Mouse (Mus musculus): ENCODE data around the gene Tmsb15l. TPM values are rescaled to one million over a fixed set of nuclear protein-coding genes. Genes with fewer than 3 reads are reported as not detected.
"Not testable (repeated sequence)": the region's sequence is repeated elsewhere in the genome, so short reads cannot be mapped to it uniquely, and the experiment has no call there.

The Tmsb15l gene
- total RNA-seq (2017) = 3.4 to 20.1 TPM (median 12.2 TPM) in 3 replicates

DNA sequence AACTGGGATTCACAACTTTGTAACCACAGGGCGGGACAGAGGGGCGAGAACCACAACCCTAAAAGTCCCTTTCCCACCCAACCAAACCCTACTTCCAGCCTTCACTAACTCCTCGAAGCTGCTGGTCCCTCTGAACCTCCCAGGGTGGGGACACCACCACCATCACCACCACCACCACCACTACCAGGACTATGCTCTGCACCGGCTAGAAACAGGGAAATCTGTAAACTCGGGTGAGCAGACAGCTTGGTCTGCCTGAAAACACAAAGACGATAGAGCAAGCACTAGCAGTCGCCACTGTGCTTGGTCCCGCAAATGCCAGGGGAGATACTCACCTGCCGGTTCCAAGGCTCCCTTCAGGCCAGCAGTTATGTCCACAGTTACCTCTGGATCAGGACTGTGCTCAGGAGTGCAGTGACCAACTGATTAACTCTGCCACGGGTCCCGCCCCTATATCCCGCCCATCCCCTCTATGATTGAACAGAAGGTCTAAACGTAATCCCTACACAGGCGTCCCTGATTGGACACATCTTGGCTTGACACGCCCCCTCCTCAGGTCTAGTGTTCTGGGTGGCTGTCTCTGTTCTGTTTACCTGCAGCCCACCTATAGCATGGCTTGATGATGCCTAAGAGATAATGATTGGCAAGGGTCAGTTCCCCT lies at the start of gene Tmsb15l, which contains the start of gene Tmsb15b1:
TSS of gene Tmsb15l (minus strand) at position 446 of the 661 bp plus-strand sequence.
TSS of gene Tmsb15b1 (minus strand) at position 451 of the 661 bp plus-strand sequence.
- ATAC-seq (replicated peaks; ENCODE audit: insufficient number of reproducible peaks, low FRiP score, low TSS enrichment, poor library complexity, severe bottlenecking) = peak; percentile 89

DNA sequence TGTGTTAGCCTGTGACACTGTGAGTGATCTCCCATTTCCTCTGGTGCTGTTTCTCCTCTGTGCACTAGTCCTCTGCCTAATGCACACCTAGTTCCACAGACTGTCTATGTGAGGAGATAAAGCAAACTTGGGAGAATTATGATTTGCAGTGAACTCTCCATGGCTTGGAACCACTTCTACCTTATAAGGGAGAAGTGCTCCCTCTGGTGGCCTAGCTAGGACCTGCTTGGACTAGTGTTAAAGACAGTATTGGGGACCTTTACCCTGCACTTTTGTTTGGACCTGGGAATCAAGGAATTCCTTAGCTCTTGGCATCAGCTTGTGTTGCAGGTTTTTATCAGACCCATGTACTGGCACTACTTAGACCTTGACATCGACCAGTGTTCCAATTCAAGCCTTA lies 42.6 kb upstream of the Tmsb15l start:
- ATAC-seq (replicated peaks; ENCODE audit: insufficient number of reproducible peaks, low FRiP score, low TSS enrichment, poor library complexity, severe bottlenecking) = no peak

DNA sequence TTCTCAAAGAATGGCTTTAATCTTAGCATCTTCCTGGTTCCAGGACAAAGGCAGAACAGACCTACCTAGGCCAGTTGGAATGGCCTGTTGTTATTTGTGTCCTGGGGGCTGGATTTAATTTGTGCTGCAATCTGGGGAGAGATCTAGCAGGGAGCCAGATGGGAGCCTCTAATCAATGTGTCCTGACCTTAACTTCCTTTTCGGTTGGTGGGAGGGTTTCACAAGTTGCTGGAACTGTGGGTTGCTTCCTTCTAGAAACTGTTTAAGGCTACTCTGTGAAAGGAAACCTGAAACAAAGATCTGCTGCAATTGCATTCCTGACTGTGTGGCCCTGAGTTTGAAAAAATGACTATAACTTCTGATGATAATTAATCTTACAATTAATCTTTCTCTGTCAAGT lies 41.0 kb upstream of the Tmsb15l start:
- ATAC-seq (replicated peaks; ENCODE audit: insufficient number of reproducible peaks, low FRiP score, low TSS enrichment, poor library complexity, severe bottlenecking) = no peak

DNA sequence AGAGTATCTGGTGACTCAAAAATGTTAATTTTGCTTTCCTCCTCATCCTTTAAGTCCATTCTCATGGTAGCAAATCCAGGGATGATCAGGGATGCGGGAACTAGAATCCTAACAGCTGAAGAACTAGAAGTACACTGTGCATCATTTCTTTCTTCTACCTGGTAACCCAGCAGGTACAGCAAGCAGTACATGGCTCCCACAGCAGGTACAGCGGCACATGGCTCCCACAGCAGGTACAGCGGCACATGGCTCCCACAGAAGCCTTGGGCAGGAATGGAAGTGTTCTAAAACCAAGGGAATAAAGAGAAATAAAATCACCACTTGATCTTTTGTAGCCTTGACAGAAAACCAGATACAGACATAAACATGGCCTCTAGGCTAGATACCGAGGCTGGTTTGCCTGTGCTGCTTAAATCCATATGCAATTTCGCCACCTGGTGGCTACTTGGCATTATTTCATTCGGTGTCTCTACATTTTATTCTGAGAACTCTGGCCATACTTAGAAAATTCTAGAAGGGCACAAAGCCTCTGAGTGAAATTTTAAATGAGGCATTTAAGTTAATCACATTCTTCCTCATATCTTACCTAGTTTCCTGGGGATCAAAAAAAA lies 38.5 kb upstream of the Tmsb15l start:
- no peak; the same call in 1 of the 2 replicates for ATAC-seq (replicated peaks; ENCODE audit: insufficient number of reproducible peaks, low FRiP score, low TSS enrichment, poor library complexity, severe bottlenecking)

GRCm38 (mm10) chrX:136996256-136996655 lies 19.6 kb upstream of the Tmsb15l start:
- no peak for ATAC-seq (replicated peaks; ENCODE audit: insufficient number of reproducible peaks, low FRiP score, low TSS enrichment, poor library complexity, severe bottlenecking)

- ATAC-seq (replicated peaks; ENCODE audit: insufficient number of reproducible peaks, low FRiP score, low TSS enrichment, poor library complexity, severe bottlenecking) = no peak
These were observed 17.0 kb upstream of the Tmsb15l start for GRCm38 (mm10) chrX:136993641-136994040.

- 0 out of 2 replicates have a peak, but pooled peaks have one; percentile 53 for ATAC-seq (replicated peaks; ENCODE audit: insufficient number of reproducible peaks, low FRiP score, low TSS enrichment, poor library complexity, severe bottlenecking)
These were observed 16.4 kb upstream of the Tmsb15l start, which contains the start of gene Zcchc18 for GRCm38 (mm10) chrX:136992978-136993547. Gene Zcchc18, plus strand, starts transcription at chrX:136993155.

DNA sequence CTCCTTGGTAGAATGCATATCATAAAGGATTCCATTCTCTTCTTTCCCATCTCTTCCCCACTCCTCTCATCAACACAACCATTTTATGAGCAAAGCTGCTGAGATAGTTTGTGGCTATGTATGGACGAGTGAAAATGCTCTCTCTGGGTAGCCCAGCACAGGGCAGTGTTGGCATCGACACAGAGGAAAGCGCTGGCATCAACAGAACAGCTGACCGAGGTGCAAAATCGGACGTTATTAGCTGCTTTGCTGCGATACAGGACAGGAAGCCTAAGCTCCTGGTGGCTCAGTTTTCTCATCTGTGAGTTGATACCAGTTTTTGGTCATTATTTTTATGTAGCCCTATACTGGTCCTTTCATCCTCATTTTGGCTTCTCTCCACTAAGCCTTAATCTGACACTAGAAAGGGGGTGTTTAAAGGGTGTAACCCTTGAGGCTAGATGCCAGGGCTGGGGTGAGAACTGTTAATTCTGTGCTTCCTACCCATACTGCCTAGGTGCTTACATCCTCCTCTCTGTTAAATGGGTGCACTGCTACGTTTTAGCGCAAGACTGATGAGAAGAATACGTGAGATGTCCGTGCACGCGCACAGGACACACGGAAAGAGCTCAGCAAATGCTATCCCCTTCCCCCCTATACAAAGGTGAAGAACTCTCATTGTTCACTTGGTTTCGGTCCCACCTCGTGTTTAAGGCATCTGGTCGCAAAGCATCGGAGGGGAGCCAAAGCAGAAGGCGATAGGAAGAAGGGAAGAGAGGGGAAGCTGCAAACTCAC lies 15.7 kb upstream of the Tmsb15l start:
- ATAC-seq (replicated peaks; ENCODE audit: insufficient number of reproducible peaks, low FRiP score, low TSS enrichment, poor library complexity, severe bottlenecking) = no peak

GRCm38 (mm10) chrX:136991274-136991673 lies 14.6 kb upstream of the Tmsb15l start:
- no peak for ATAC-seq (replicated peaks; ENCODE audit: insufficient number of reproducible peaks, low FRiP score, low TSS enrichment, poor library complexity, severe bottlenecking)

- ATAC-seq (replicated peaks; ENCODE audit: insufficient number of reproducible peaks, low FRiP score, low TSS enrichment, poor library complexity, severe bottlenecking) = peak; percentile 70
These were observed 9.4 kb upstream of the Tmsb15l start for GRCm38 (mm10) chrX:136986039-136986438.

DNA sequence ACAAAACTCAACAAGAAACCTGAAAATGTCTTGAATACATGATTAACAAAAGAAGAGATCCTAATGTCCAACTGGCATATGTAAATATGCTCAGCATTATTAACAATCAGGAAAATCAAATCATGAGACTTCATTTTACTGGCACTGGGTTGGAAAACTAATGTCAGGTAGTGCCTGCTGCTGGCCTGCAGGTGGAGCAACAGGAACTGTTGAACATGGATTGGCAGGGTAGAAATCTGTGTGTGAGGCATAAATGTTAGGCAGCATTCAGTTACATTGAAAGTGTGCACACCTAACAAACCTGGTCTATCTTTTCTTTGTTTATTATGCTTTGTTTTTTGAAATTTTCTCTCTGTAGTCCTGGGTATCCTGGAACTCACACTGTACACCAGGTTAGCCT lies 1.9 kb upstream of the Tmsb15l start:
- ATAC-seq (replicated peaks; ENCODE audit: insufficient number of reproducible peaks, low FRiP score, low TSS enrichment, poor library complexity, severe bottlenecking) = no peak

GRCm38 (mm10) chrX:136975397-136975796 lies 1.3 kb downstream of the Tmsb15l start, which contains the start of gene Tmsb15b2:
Gene Tmsb15b2, minus strand, starts transcription at chrX:136975497.
- not testable (repeated sequence) for ATAC-seq (replicated peaks; ENCODE audit: insufficient number of reproducible peaks, low FRiP score, low TSS enrichment, poor library complexity, severe bottlenecking)

DNA sequence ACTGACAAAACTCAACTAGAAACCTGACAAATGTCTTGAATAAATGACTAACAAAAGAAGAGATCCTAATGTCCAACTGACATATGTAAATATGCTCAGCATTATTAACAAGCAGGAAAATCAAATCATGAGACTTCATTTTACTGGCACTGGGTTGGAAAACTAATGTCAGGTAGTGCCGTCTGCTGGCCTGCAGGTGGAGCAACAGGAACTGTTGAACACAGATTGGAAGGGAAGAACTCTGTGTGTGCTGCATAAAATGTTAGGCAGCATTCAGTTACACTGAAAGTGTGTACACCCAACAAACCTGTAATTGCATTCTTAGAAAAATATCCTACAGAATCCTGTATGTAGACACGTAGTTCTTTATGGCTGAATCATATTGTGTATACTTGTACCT lies 17.0 kb downstream of the Tmsb15l start:
- ATAC-seq (replicated peaks; ENCODE audit: insufficient number of reproducible peaks, low FRiP score, low TSS enrichment, poor library complexity, severe bottlenecking) = no peak

DNA sequence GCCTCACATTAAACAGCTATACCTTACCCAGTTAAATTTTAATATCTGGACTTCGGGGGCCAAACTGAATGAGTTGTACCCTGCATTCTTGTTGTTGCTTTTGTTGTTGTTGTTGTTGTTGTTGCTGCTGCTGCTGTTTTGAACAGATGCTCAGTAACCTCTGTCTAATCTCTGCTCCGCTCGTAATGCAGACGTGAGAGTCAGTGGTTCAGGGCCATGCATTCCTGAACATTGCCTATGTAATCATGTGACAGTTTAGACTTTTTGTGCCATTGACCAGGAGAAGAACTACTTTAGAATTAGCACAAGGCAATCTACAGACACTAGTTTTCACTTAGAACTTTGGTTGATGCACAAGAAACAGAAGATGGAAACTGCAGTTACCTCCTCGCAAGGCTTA lies 18.4 kb downstream of the Tmsb15l start:
- ATAC-seq (replicated peaks; ENCODE audit: insufficient number of reproducible peaks, low FRiP score, low TSS enrichment, poor library complexity, severe bottlenecking) = not testable (repeated sequence)

DNA sequence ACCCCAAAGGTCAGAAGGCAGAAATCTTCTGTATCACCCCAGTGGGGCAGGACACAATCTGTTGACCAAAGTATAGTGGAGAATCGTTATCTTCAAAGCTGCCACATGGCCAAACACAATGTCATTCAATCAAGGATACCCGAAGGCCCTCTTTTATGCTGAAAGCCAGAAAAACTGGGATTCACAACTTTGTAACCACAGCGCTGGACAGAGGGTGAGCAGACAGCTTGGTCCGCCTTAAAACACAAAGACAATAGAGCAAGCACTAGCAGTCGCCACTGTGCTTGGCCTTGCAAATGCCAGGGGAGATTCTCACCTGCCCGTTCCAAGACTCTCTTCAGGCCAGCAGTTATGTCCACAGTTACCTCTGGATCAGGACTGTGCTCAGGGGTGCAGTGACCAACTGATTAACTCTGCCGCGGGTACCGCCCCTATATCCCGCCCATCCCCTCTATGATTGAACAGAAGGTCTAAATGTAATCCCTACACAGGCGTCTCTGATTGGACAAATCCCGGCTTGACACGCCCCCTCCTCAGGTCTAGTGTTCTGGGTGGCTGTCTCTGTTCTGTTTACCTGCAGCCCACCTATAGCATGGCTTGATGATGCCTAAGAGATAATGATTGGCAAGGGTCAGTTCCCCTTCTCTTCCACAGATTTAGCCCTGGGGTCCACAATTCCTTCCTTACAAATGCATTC lies 18.9 kb downstream of the Tmsb15l start:
- ATAC-seq (replicated peaks; ENCODE audit: insufficient number of reproducible peaks, low FRiP score, low TSS enrichment, poor library complexity, severe bottlenecking) = not testable (repeated sequence)

GRCm38 (mm10) chrX:136937985-136938384 lies 38.7 kb downstream of the Tmsb15l start:
- no peak for ATAC-seq (replicated peaks; ENCODE audit: insufficient number of reproducible peaks, low FRiP score, low TSS enrichment, poor library complexity, severe bottlenecking)

DNA sequence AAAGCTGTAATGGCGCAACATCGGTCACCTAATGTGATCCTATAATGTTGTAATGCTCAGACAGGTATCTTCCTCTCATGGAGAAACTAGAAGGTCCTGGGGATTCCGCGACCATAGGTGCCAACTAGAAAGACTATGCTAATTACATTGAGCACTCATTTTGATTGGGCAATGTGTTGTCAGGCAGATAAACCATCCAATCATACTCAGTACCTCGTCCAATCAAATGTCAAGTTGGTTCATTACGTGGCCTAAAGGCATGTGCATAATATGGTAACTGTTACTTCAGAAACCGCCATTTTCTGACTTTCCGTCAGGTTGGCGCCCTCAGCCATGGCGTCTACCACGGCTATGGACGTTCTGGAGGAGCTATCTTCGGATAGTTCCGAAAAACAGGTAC lies 49.6 kb downstream of the Tmsb15l start, which contains the start of gene H2bfm:
TSS of gene H2bfm (plus strand) at position 295 of the 400 bp plus-strand sequence.
- ATAC-seq (replicated peaks; ENCODE audit: insufficient number of reproducible peaks, low FRiP score, low TSS enrichment, poor library complexity, severe bottlenecking) = no peak

DNA sequence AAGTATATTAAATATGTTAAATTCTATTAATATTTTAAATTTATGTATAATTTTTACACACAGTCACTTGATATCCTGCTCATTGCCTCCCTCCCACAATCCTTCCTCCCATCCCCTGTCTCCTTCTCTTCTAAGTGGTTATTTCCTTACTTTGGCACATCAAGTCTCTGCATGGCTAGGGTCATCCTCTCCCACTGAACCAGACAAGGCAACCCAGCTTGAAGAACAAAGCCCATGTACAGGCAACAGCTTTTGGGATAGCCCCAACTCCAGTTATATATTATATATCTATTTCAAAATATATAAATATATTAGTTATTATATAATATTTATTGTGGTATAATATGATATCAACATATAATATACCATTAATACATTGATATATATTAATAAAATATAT lies 50.8 kb downstream of the Tmsb15l start:
- no peak for ATAC-seq (replicated peaks; ENCODE audit: insufficient number of reproducible peaks, low FRiP score, low TSS enrichment, poor library complexity, severe bottlenecking)
